Mouse (Mus musculus) neural tube, embryonic 10.5 days (tissue): ENCODE measurements around the gene Pdlim5.

Source experiments
- DNase-seq: peaks from one replicate; pipeline ENCODE4 v3.0.0-alpha.2; 2017; ENCODE audit warnings: low spot score; ENCODE audit errors: extremely low spot score

Gene Pdlim5

GRCm38 (mm10) chr3:142339440-142340251 lies 55.9 kb downstream of the Pdlim5 start:
- no peak for DNase-seq

- no peak for DNase-seq
Observed at GRCm38 (mm10) chr3:142338058-142338457, 57.4 kb downstream of the Pdlim5 start.

- DNase-seq, result no peak
Observed at GRCm38 (mm10) chr3:142334496-142334895, 61.0 kb downstream of the Pdlim5 start.

- DNase-seq, result no peak
Observed at GRCm38 (mm10) chr3:142333458-142333857, 62.0 kb downstream of the Pdlim5 start.

GRCm38 (mm10) chr3:142332716-142333115 lies 62.8 kb downstream of the Pdlim5 start:
- DNase-seq, result no peak

- no peak for DNase-seq
Observed at GRCm38 (mm10) chr3:142331872-142332554, 63.5 kb downstream of the Pdlim5 start.

GRCm38 (mm10) chr3:142330425-142330824 lies 65.1 kb downstream of the Pdlim5 start:
- no peak for DNase-seq

- DNase-seq, result no peak
Observed at GRCm38 (mm10) chr3:142323592-142323991, 71.9 kb downstream of the Pdlim5 start.

- DNase-seq, result no peak
Observed at GRCm38 (mm10) chr3:142321930-142322329, 73.6 kb downstream of the Pdlim5 start.

- no peak for DNase-seq
Observed at GRCm38 (mm10) chr3:142318147-142318546, 77.3 kb downstream of the Pdlim5 start.

GRCm38 (mm10) chr3:142316138-142316740 lies 79.3 kb downstream of the Pdlim5 start:
- no peak for DNase-seq

- no peak for DNase-seq
Observed at GRCm38 (mm10) chr3:142311075-142311474, 84.4 kb downstream of the Pdlim5 start.

- no peak for DNase-seq
Observed at GRCm38 (mm10) chr3:142310446-142310845, 85.0 kb downstream of the Pdlim5 start.

GRCm38 (mm10) chr3:142295287-142295676 lies 100.2 kb downstream of the Pdlim5 start:
- DNase-seq, result no peak

GRCm38 (mm10) chr3:142294616-142295286 lies 100.7 kb downstream of the Pdlim5 start:
- no peak for DNase-seq

- no peak for DNase-seq
Observed at GRCm38 (mm10) chr3:142293561-142293960, 101.9 kb downstream of the Pdlim5 start.

- DNase-seq, result peak; percentile 34
Observed at GRCm38 (mm10) chr3:142282706-142283105, 112.8 kb downstream of the Pdlim5 start.

- DNase-seq, result no peak
Observed at GRCm38 (mm10) chr3:142281656-142282055, 113.8 kb downstream of the Pdlim5 start.

- DNase-seq, result no peak
Observed at GRCm38 (mm10) chr3:142281093-142281445, 114.4 kb downstream of the Pdlim5 start.

GRCm38 (mm10) chr3:142280366-142281092 lies 115.0 kb downstream of the Pdlim5 start:
- DNase-seq, result no peak

GRCm38 (mm10) chr3:142279011-142279410 lies 116.5 kb downstream of the Pdlim5 start:
- no peak for DNase-seq
